Mouse (Mus musculus) spleen, adult 12 weeks (tissue): ENCODE measurements around the gene Tram2.

Experiments used
- DNase-seq: peaks from one replicate; pipeline ENCODE4 v3.0.0; 2022; ENCODE audit warnings: low spot score

The Tram2 gene

GRCm38 (mm10) chr1:20969642-20970041 lies 109.4 kb downstream of the Tram2 start:
- DNase-seq = no peak

GRCm38 (mm10) chr1:20954876-20955275 lies 124.2 kb downstream of the Tram2 start:
- DNase-seq = no peak

- DNase-seq = no peak
Observed at GRCm38 (mm10) chr1:20951799-20952198, 127.2 kb downstream of the Tram2 start.

- peak; percentile 59 for DNase-seq
Observed at GRCm38 (mm10) chr1:20951300-20951763, 127.7 kb downstream of the Tram2 start, which contains the start of gene Efhc1. Gene Efhc1, plus strand, starts transcription at chr1:20951626.
